Mouse (Mus musculus) ES-CJ7 (cell line): ENCODE results near the gene Uhmk1.

ENCODE experiments used
- DNase-seq: peaks from one replicate; pipeline ENCODE4 v3.0.0; 2011; ENCODE audit warnings: low read depth, low spot score

The Uhmk1 gene

DNA sequence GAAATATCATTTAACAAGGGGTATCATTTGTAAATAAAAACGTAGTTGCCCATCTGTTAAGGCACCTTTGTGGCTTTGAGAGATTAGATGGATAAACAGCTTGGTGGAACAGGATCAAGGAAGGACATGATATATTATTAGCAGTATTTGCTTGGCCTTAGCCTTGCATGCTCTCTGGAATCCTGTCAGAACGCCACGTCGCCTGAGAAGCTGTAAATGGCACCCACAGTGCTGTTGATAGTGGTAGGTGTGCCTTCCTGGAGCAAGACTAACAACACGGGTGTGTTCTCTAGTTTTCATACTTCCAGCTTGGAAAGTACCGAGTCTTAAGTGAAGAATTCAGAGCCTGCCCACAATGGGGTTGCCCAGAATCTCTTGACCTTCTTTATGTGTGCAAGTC lies 39.3 kb downstream of the Uhmk1 start:
- DNase-seq: no peak

DNA sequence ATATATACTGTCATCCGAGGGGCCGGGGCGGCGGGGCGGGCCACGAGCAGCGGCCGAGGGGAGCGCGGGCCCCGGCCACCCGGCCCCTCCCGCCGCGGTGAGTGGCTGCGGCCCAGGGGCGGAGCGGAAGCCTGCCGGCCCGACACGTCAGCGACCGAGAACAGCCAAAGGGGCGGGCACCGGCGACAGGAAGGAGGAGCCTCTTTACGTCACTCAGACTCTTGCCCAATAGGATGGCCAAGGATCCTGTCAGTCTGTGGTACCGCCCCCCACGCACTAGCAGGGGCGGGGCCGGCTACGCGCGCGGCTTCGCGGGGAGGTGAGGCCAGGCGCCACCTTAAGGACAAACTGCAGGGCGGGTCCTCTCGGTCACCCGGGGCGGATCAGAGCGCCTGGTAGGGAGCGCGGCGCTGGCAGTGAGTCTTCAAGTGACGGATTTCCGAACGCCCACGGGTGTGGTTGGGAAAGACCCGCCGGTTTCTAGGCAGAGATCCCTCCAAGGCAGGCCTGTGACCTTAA lies 40.3 kb downstream of the Uhmk1 start, which contains the start of gene Uap1:
TSS of gene Uap1 (minus strand) at position 144 of the 519 bp plus-strand sequence.
- peak; percentile 95 for DNase-seq

DNA sequence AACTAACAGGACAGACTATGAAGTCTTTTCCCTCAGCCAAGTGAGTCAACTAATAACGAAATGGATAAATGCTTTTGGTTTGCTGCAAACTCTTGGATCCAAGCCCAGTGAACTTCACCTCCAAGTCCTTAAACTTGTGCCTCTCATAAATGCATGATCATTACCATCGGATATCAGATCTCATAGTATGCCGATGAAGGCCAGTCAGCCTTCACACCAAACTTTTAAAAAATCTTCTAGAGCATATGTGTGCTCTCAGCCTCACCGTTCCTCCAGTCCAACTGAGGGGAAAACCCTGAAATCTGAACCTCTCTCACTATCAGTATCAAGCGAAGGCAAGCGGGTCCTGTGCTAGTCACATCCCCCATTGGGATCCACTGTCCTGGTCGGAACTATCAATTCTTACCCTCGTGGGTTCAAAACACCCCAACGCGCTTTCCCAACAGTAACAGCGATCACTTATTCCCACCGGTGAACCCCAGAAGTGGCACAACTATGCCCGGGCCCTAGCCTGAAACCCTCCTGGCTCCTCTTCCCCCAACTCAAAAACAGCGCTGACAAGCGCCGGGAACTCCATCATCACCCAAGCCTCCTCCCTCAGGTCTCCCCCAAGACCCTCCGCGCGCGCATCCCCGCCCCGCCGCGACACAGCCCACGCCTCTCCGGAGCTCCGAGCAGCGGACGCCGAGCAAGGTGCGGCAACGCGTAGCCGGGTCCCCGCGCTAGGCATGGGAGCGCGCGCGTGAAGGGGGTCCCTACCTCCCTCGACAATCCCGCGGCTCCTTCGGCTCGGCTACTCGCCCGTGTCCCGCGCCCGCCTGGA lies 41.0 kb downstream of the Uhmk1 start:
- DNase-seq: peak; percentile 28

DNA sequence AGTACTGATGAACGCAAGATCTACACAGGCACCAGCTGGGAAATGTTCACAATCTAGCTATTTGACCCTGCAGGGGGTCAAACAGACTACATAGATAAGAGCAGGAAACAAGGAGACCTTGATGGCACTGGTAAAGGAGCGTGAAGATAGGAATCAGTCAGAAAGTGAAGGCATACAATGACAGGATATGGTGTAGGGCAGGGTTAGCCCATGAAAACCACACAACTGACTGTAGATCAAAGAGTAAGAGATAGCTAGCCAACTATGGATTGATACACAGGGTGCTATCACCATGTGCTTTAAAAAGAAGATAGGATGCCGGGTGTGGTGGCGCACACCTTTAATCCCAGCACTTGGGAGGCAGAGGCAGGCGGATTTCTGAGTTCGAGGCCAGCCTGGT lies 47.4 kb downstream of the Uhmk1 start:
- DNase-seq: no peak

DNA sequence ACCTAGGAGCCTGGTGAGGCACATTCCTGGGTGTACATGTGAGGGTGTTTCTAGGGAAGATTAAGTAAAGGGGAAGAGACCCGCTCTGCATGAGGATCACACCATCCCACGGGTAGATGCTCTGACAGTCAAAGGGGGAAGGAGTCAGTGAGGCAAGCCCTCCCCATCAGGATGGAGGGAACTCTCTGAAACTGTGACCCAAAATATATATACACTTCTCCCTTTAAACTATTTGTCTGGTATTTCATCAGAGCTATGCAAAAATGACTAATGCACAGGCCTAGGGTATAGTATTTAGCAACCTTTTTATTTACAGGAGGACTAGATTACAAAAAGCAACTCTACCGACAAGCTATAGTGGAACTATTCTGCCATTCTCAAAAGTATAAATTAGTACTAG lies 50.3 kb downstream of the Uhmk1 start:
- DNase-seq: no peak

DNA sequence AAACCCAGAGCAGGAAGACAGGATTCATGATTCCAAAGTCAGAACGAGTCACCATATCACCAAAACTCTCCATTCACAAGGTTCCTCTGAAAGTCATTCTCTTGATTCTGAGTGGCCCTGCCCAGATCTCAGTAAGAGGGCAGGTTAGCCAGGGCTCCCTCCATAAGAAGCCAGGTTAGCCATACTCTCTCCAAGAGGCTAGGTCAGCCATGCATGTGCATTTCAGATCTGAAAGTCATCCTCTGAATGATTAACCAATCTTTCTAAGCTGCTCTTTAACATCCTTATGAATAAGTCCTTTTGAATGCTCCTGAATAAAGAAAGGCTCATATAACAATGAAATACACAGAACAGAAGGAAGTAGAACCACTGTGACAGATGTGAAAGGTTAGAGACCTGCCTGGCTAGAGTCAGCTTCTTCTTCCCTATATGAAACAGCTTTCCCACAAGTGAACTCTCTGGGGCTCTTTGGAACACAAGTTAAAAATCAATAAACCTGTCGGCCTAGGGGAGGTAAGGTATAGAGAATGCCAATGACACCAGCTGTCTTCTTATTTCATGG lies 51.1 kb downstream of the Uhmk1 start:
- no peak for DNase-seq

DNA sequence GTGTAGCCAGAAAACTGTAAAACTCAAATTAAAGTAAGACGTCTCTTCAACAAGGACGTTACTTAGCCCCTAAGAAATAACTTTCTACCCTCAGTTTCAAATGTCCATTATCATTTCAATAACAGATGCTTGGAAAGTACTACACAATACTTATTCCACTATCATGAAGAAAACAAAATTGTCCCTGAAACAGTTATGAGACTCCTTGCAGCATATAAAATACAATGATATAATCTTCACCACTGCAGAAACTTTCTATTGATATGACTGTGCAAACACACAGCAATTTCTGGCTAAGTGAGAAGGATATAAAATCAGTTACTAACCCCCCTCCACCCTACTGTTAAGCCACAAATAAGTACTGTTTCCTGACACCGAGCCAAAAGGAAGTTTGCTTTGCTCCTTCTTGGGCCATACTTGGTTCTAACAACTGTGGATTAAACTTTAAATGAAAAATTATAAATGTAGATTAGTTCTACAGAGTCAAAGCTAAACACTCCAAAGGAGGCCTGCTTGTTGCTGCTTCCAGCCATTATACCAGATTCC lies 51.7 kb downstream of the Uhmk1 start:
- DNase-seq: no peak

DNA sequence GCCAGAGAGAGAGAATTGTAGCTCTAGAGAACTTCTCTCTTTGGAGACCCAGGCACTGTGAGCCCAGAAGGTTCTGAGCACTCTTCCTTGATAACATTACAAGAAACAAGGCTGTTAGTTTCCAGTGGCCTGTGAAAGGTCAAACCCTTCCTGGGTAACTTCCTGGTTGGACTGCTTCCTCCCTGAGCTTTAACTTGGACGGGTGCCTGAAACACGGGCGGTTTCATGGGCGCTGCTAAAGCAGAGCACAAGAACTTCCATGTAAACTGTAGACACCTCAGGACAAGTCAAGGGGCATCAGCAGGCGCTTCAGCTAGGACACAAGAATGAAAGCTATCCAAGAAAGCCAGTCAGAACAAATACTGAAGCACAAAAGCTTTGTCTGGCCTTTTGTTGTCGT lies 53.3 kb downstream of the Uhmk1 start:
- DNase-seq: no peak

DNA sequence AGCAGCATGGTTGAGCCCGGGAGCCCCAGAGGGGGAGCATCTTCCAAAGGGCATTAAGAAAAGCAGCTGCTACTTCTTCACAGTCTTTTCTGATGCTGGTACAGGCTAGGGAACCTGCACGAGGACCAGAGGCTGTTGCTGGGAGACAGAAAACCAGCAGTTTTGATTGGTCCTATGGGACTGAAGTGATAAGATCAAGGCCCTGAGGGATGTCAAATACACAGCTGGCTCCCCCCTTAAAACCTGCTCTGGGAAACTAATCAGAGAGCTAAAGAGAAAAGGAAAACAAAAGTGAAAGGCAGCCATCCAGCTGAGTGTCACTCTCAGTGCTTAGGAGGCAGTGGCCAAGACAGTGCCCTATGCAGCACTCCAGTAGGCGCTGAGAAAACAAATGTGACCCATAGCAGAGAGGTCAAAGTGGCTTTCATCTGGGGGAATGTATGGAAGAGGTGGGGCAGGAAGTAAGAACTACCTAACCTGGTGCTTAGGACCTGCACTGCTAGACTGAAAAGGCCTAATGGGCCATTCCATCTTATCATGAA lies 54.7 kb downstream of the Uhmk1 start:
- DNase-seq: no peak

DNA sequence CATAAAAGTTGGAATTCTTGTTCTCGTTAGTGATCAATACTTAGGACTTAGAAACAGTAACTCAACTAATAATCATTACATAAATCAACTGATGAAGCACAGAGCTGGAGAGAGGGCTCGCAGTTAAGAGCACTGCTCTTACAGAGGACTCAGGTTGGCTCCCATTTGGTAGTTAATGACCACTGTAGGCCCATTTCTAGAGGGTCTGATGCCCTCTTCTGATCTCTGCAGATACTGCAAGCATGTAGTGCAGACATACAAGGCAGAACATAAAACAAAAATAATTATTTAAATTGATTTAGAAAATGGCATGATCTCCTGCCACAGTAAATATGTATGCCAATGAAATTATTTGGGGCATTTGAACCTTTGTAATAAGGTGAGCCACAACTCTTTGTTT lies 55.5 kb downstream of the Uhmk1 start:
- DNase-seq: no peak

DNA sequence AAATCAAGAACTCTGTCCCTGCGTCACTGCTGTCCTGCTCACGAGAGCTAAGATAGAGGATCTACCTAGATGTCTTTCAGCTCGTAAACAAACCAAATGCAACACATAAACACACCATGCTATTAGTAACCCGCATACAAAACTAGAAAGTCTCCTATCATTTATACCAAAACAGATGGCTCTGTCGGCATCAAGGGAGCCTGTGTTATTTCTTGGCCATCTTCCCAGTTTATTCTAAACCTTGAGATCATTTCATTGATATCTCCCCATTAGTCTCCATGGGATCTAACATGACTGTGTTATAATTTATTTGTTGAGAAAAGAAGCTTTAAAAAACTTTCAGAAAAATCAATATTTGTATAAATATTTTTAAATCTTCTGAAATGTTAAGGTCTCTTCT lies 59.4 kb downstream of the Uhmk1 start:
- no peak for DNase-seq

DNA sequence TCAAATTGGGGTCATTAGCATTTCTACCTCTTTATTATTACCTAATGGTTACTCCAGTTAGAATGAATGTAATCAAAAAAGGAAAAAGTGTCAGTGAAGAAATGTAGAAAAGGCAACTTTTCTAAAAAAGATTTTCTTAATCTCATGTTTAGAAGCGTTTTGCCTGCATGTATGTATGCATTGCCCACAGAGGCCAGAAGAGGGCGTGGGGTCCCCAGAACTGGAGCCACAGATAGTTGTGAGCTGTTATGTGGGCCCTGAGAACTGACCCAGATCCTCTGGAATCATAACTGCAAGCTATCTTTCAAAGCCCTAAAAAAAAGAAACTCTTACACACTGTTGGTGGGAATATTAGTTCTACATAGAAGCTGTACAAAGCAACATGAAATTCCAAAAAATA lies 59.9 kb downstream of the Uhmk1 start:
- peak; percentile 24 for DNase-seq

DNA sequence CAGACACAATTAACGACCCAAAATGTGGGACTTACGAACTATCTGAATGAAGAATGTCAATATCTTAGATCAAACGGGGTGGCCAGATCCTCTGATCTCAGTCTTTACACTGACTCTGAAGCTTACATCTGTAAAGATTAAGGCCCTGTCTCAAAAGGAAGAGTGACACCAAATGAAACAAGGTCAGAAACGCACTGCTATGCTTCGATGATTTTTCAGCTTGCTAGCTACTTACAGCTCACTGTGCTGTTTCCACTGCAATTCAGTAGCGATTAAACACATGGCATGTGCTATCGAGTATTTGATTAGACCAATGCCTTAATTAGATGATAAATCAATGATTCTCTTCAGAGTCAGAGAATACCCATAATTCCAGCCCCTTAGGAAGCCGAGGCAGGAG lies 61.2 kb downstream of the Uhmk1 start:
- no peak for DNase-seq

DNA sequence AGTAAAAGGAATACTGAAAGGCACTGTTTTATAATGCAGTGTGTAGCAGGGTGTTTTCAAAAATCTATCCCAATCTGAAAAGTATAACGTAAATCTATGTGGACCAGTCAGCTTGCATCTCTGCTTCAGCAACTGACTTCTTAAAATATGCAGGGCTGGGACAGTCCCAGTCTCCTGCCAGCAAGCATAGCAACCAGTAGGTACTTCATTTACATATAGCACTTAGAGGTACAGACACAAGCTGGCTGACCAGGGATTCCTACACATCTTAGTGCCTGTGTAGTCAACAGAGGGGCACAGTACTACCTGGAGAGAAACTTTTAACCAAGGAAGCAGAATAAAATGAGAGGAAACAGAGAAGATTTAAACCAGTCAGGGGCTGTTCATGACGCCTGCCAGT lies 62.6 kb downstream of the Uhmk1 start:
- no peak for DNase-seq

DNA sequence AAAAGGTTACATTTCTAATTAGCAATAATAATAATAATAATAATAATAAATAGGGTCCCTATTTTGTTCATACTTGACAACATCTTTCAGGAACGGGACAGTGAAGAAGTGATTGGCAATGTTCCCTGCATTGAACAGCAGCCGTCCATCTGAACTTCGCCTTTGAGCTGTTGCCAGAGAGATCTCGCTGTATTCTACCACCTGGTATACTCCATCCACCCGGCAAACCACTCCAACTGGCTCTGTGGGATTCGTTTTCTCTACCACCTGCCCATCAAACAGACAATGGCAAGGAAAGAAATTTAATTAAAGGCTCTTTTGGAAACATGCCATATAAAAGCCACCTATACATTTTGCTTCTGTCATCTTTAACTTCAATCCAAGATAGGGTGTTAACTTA lies 64.3 kb downstream of the Uhmk1 start:
- DNase-seq: no peak

DNA sequence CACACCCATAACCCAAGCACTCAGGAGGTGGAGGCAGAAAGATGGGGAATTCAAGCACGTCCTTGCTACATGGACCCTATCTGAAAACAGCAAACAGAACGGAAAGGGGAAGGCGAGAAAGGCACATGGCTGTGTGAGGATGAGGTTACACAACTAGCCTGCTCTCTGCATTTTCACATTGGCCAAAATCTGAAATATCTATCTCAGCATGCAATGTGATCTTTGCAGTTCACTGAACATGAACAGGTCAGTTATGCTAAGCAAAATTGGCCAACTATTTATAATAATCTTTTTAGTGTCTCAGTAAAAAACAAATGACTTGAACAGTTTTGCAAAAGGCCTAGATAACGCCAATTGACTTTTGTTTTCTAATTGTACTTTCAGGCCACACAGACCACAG lies 65.4 kb downstream of the Uhmk1 start:
- DNase-seq: no peak

DNA sequence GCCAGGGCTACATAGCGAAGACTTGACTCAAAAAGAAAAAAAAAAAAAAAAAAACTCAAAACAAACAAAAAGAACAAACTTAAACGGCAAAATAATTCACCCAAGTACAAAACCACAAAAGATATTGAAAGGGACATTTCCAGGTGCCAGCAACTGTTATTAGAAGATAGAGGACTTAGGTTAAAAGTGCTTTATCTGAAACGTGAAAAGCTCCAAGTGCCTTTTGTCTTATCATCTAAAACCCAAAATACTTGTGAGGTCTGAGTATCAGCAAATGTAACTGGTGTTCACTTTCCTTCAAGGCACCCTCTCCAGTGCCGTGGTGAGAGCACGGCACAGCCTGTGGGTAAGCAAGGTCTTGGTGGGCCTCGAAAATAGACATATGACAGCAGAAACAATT lies 66.7 kb downstream of the Uhmk1 start:
- DNase-seq: no peak

DNA sequence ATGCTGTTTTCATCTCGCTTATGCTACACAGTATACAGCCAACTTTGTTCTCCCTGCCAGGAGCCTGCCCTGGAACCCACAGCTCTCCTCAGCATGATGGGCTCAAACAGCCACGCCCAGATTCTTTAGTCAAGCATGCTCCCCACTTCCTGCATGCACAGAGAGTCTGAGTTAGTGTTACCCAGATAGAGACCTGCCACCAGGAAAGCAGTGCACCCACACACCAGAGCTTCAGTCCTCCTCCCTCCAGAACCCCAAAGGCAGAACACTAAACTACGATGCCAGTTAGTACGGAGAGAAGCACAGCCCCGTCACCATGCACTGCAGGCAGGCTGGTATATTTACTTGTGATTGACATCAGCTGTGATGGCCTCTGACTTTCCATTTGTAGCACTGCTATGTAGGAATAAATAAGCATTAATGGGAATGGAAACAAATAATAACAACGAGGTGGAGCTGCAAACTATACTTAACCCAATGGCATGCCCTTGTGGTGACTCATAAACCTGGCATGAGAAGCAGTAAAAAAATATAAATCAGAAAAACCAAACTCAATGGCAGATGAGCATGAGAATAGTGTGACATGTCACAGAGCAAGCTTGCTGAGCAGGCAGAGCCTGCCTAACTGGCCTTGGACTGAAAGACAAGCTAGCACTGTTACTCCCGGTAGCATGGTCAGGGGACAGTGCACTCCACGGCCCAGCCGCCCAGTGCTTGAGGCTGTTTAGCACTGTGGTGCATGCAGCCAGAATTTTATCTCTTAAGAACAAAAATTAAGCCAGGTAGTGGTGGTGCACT lies 67.3 kb downstream of the Uhmk1 start:
- no peak for DNase-seq

DNA sequence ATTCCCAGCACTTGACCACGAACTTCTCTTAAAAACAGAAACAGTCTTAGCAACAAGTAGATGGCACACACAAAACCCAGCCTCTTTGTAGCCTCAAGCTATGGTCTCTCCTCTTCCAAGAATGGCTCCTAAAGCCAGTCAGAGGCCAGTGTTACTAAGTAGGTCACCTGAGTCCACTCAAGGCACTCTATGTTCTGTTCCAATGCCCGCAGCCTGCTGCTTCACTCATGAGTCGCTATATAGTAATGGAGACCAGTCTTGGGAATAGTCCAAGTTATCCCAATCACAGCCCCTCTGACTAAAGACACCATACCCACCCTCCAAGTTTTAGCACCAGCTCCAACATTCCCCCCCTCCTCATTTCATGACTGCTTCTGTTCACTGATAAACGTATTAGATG lies 69.6 kb downstream of the Uhmk1 start:
- DNase-seq: no peak
